Mouse (Mus musculus): ENCODE measurements around the gene Cacna2d3. TPM values are rescaled to one million over a fixed set of nuclear protein-coding genes. Genes with fewer than 3 reads are reported as not detected.

Cacna2d3 gene
- total RNA-seq, 1 experiment = 0.40 TPM

DNA sequence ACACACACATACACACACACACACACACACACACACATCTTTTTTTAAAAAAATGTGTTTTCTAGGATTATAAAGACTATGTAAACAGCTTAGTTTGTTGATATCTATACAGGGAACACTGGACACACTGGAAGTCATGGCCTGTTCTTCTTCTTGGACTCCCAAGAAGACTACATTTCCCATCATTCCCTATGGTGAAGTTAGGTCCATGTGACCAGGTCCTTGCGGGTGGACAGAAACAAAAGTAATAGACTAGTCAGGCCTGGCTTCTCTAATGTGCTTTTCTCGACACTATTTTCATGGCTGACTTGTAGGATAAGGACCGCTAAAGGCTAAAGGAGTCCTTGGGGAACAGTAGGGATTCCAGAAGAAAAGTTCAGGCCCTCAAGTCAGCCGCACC, 78.4 kb downstream of the Cacna2d3 start:
- peak overlapping the region; percentile 40 to 44; a peak in 3 of 4 replicates for H3K4me3 ChIP-seq (ENCODE audit: insufficient read depth in 1 of 2, low read depth in 1 of 2, low read length in 2 of 2, poor library complexity in 1 of 2, severe bottlenecking in 1 of 2)
- in situ Hi-C loops (cut with MboI; ENCODE audit: low sequenced_read_pairs in 2 of 2, unreplicated experiment in 2 of 2) = no loop called here
- no peaks in the 10 kb centered on the region for H3K9me3 ChIP-seq (ENCODE audit: control insufficient read depth, insufficient read depth, low read depth, low read length)
- no peak for DNase-seq (ENCODE audit: low read depth, low spot score)
- no peak overlapping the region for H3K9ac ChIP-seq (ENCODE audit: insufficient read depth, low read depth, low read length, poor library complexity, severe bottlenecking)
- no peak overlapping the region for H3K27ac ChIP-seq (ENCODE audit: insufficient read depth, low read depth, low read length, poor library complexity, severe bottlenecking)
- H3K36me3 ChIP-seq (ENCODE audit: control insufficient read depth, insufficient read depth, low read length, poor library complexity, severe bottlenecking) = no peaks in the 10 kb centered on the region
- H3K4me1 ChIP-seq (ENCODE audit: control insufficient read depth in 2 of 2, insufficient read depth in 2 of 2, low read length in 2 of 2, poor library complexity in 1 of 2) = no peaks in the 10 kb centered on the region
- TF ChIP-seq ZNF384 (IDR thresholded peaks at IDR 0.05; ENCODE audit: low read depth, low read length) = no peak
- TF ChIP-seq HCFC1 (IDR thresholded peaks at IDR 0.05; ENCODE audit: borderline replicate concordance, insufficient read depth, low read length) = peak; percentile 79
- TF ChIP-seq MAFK (IDR thresholded peaks at IDR 0.05; ENCODE audit: insufficient read depth, low read depth, low read length) = no peak

DNA sequence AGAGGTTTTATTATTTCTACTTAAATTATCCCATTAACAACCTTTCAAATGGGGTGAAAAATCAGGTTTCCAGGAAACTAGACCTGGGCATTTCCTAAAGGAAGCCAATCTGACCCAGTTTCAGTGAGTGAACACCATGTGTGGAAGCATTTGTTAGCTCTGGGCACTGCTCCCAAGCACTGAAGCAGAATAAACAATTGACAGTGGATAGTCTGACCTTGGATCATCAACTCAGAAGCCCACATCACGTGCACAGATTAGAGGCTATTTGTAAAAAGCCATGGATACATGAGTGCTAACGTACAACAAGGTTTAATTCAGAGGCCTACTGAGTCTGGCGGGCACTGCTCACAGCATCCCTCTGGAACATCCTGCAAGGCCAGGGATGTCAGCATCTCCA, 82.4 kb downstream of the Cacna2d3 start:
- Histone ChIP-seq H3K36me3 (ENCODE audit: control insufficient read depth, insufficient read depth, low read length, poor library complexity, severe bottlenecking) (no peaks in the 10 kb centered on the region), H3K4me3 (ENCODE audit: insufficient read depth in 1 of 2, low read depth in 1 of 2, low read length in 2 of 2, poor library complexity in 1 of 2, severe bottlenecking in 1 of 2) (no peak overlapping the region), H3K27ac (ENCODE audit: insufficient read depth, low read depth, low read length, poor library complexity, severe bottlenecking) (no peak overlapping the region), H3K9me3 (ENCODE audit: control insufficient read depth, insufficient read depth, low read depth, low read length) (no peaks in the 10 kb centered on the region), H3K4me1 (ENCODE audit: control insufficient read depth in 2 of 2, insufficient read depth in 2 of 2, low read length in 2 of 2, poor library complexity in 1 of 2) (no peaks in the 10 kb centered on the region), H3K9ac (ENCODE audit: insufficient read depth, low read depth, low read length, poor library complexity, severe bottlenecking) (no peak overlapping the region)
- DNase-seq (ENCODE audit: low read depth, low spot score) = no peak
- in situ Hi-C loops (cut with MboI; ENCODE audit: low sequenced_read_pairs in 2 of 2, unreplicated experiment in 2 of 2) = no loop called here
- TF ChIP-seq MAFK (IDR thresholded peaks at IDR 0.05; ENCODE audit: insufficient read depth, low read depth, low read length) (no peak), HCFC1 (IDR thresholded peaks at IDR 0.05; ENCODE audit: borderline replicate concordance, insufficient read depth, low read length) (no peak), ZNF384 (IDR thresholded peaks at IDR 0.05; ENCODE audit: low read depth, low read length) (no peak), CHD2 (IDR thresholded peaks at IDR 0.05; ENCODE audit: low read depth, low read length) (no peak), ZC3H11A (IDR thresholded peaks at IDR 0.05; ENCODE audit: borderline replicate concordance, low read depth, low read length) (no peak)

- H3K36me3 ChIP-seq (ENCODE audit: control insufficient read depth, insufficient read depth, low read length, poor library complexity, severe bottlenecking) = no peaks in the 10 kb centered on the region
- no peak for DNase-seq (ENCODE audit: low read depth, low spot score)
- no peak overlapping the region for H3K4me3 ChIP-seq (ENCODE audit: insufficient read depth in 1 of 2, low read depth in 1 of 2, low read length in 2 of 2, poor library complexity in 1 of 2, severe bottlenecking in 1 of 2)
- H3K27ac ChIP-seq (ENCODE audit: insufficient read depth, low read depth, low read length, poor library complexity, severe bottlenecking) = no peak overlapping the region
- H3K9ac ChIP-seq (ENCODE audit: insufficient read depth, low read depth, low read length, poor library complexity, severe bottlenecking) = no peak overlapping the region
- TF ChIP-seq CHD2 (IDR thresholded peaks at IDR 0.05; ENCODE audit: low read depth, low read length) (no peak), HCFC1 (IDR thresholded peaks at IDR 0.05; ENCODE audit: borderline replicate concordance, insufficient read depth, low read length) (no peak), ZC3H11A (IDR thresholded peaks at IDR 0.05; ENCODE audit: borderline replicate concordance, low read depth, low read length) (no peak), MAFK (IDR thresholded peaks at IDR 0.05; ENCODE audit: insufficient read depth, low read depth, low read length) (no peak), ZNF384 (IDR thresholded peaks at IDR 0.05; ENCODE audit: low read depth, low read length) (no peak)
- in situ Hi-C loops (cut with MboI; ENCODE audit: low sequenced_read_pairs in 2 of 2, unreplicated experiment in 2 of 2) = no loop called here
- H3K4me1 ChIP-seq (ENCODE audit: control insufficient read depth in 2 of 2, insufficient read depth in 2 of 2, low read length in 2 of 2, poor library complexity in 1 of 2) = no peaks in the 10 kb centered on the region
- H3K9me3 ChIP-seq (ENCODE audit: control insufficient read depth, insufficient read depth, low read depth, low read length) = no peaks in the 10 kb centered on the region
Observed at GRCm38 (mm10) chr14:29628213-29628612, 93.5 kb downstream of the Cacna2d3 start.

GRCm38 (mm10) chr14:29612436-29612835, 109.2 kb downstream of the Cacna2d3 start:
- Histone ChIP-seq H3K4me3 (ENCODE audit: insufficient read depth in 1 of 2, low read depth in 1 of 2, low read length in 2 of 2, poor library complexity in 1 of 2, severe bottlenecking in 1 of 2) (no peak overlapping the region), H3K9me3 (ENCODE audit: control insufficient read depth, insufficient read depth, low read depth, low read length) (no peaks in the 10 kb centered on the region), H3K36me3 (ENCODE audit: control insufficient read depth, insufficient read depth, low read length, poor library complexity, severe bottlenecking) (no peaks in the 10 kb centered on the region), H3K4me1 (ENCODE audit: control insufficient read depth in 2 of 2, insufficient read depth in 2 of 2, low read length in 2 of 2, poor library complexity in 1 of 2) (no peaks in the 10 kb centered on the region), H3K9ac (ENCODE audit: insufficient read depth, low read depth, low read length, poor library complexity, severe bottlenecking) (no peak overlapping the region), H3K27ac (ENCODE audit: insufficient read depth, low read depth, low read length, poor library complexity, severe bottlenecking) (no peak overlapping the region)
- in situ Hi-C loops (cut with MboI; ENCODE audit: low sequenced_read_pairs in 2 of 2, unreplicated experiment in 2 of 2) = no loop called here
- no peak for DNase-seq (ENCODE audit: low read depth, low spot score)
- TF ChIP-seq CHD2 (IDR thresholded peaks at IDR 0.05; ENCODE audit: low read depth, low read length) = no peak
- no peak for TF ChIP-seq HCFC1 (IDR thresholded peaks at IDR 0.05; ENCODE audit: borderline replicate concordance, insufficient read depth, low read length)
- TF ChIP-seq MAFK (IDR thresholded peaks at IDR 0.05; ENCODE audit: insufficient read depth, low read depth, low read length) = no peak
- no peak for TF ChIP-seq ZC3H11A (IDR thresholded peaks at IDR 0.05; ENCODE audit: borderline replicate concordance, low read depth, low read length)
- no peak for TF ChIP-seq ZNF384 (IDR thresholded peaks at IDR 0.05; ENCODE audit: low read depth, low read length)

GRCm38 (mm10) chr14:29608761-29609160, 112.9 kb downstream of the Cacna2d3 start:
- no peaks in the 10 kb centered on the region for H3K36me3 ChIP-seq (ENCODE audit: control insufficient read depth, insufficient read depth, low read length, poor library complexity, severe bottlenecking)
- no peak overlapping the region for H3K9ac ChIP-seq (ENCODE audit: insufficient read depth, low read depth, low read length, poor library complexity, severe bottlenecking)
- no peak overlapping the region for H3K4me3 ChIP-seq (ENCODE audit: insufficient read depth in 1 of 2, low read depth in 1 of 2, low read length in 2 of 2, poor library complexity in 1 of 2, severe bottlenecking in 1 of 2)
- in situ Hi-C loops (cut with MboI; ENCODE audit: low sequenced_read_pairs in 2 of 2, unreplicated experiment in 2 of 2) = no loop called here
- no peaks in the 10 kb centered on the region for H3K4me1 ChIP-seq (ENCODE audit: control insufficient read depth in 2 of 2, insufficient read depth in 2 of 2, low read length in 2 of 2, poor library complexity in 1 of 2)
- H3K27ac ChIP-seq (ENCODE audit: insufficient read depth, low read depth, low read length, poor library complexity, severe bottlenecking) = no peak overlapping the region
- DNase-seq (ENCODE audit: low read depth, low spot score) = no peak
- no peaks in the 10 kb centered on the region for H3K9me3 ChIP-seq (ENCODE audit: control insufficient read depth, insufficient read depth, low read depth, low read length)
- TF ChIP-seq MAFK (IDR thresholded peaks at IDR 0.05; ENCODE audit: insufficient read depth, low read depth, low read length) = no peak
- no peak for TF ChIP-seq ZNF384 (IDR thresholded peaks at IDR 0.05; ENCODE audit: low read depth, low read length)
- no peak for TF ChIP-seq HCFC1 (IDR thresholded peaks at IDR 0.05; ENCODE audit: borderline replicate concordance, insufficient read depth, low read length)
- TF ChIP-seq CHD2 (IDR thresholded peaks at IDR 0.05; ENCODE audit: low read depth, low read length) = no peak
- TF ChIP-seq ZC3H11A (IDR thresholded peaks at IDR 0.05; ENCODE audit: borderline replicate concordance, low read depth, low read length) = no peak

All from ES-E14 (cell line).